Mouse (Mus musculus) inflammation-experienced regulatory T-cells, adult 6 months (primary cell): Measurements from ENCODE around the gene Wdr72. TPM values are rescaled to one million over a fixed set of nuclear protein-coding genes. Genes with fewer than 3 reads are reported as not detected.

Source experiments
- ATAC-seq: one replicate; pipeline ENCODE4 v1.8.0; 2017
- polyA plus RNA-seq, 3 experiments: library from polyadenylated mRNA; unstranded; fragments of 100-300 nt; shearing (Covaris generic); gene quantifications; one replicate each; pipeline ENCODE4 v1.2.1; 2017

The Wdr72 gene
- polyA plus RNA-seq: not detected

- ATAC-seq: no peak
These were observed at the start of gene Wdr72 for GRCm38 (mm10) chr9:74109761-74110460. TSS of gene Wdr72 (plus strand) at chr9:74110356.

DNA sequence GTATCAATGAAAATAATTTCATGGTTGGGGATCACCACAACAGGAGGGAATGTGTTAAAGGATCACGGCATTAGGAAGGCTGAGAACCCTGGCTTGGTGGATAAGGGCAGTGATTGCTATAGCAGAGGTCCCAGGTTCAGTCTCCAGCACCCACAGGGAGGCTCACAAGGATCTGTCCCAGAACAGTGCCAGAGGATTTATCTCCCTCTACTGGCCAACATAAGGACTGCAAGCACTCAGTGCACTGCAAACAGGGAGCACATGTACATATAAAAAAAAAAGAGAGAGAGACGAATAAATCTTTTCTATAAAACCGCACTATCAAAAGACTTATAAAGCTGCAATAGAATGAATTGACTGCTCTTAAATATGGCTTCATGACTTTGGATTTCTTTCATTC, 43.9 kb upstream of the Wdr72 start:
- no peak for ATAC-seq

GRCm38 (mm10) chr9:74066766-74067165, 43.4 kb upstream of the Wdr72 start:
- no peak for ATAC-seq

DNA sequence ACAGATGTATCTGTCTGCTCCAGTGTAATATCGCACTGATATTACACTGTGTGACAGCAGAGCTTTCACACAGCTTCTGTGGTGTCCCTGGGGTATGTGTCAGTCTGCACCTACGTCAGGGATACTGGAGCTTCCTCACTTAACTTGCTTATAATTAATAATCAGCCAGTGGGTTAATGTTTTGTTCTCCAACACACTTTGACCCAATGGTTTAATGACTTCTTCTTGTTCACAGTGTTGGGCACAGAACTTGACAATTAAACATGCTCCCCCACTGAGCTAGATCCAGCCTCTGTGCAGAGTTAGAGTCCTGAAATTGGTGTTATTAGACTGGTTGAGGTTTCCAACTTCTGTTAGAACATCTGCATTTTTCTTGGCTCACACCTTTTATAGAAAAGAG, 34.2 kb upstream of the Wdr72 start:
- no peak for ATAC-seq

- ATAC-seq: no peak
These were observed 31.7 kb upstream of the Wdr72 start for GRCm38 (mm10) chr9:74078458-74078857.

GRCm38 (mm10) chr9:74080241-74080640, 29.9 kb upstream of the Wdr72 start:
- no peak for ATAC-seq

- ATAC-seq: no peak
These were observed 8.6 kb upstream of the Wdr72 start for GRCm38 (mm10) chr9:74101591-74101990.

DNA sequence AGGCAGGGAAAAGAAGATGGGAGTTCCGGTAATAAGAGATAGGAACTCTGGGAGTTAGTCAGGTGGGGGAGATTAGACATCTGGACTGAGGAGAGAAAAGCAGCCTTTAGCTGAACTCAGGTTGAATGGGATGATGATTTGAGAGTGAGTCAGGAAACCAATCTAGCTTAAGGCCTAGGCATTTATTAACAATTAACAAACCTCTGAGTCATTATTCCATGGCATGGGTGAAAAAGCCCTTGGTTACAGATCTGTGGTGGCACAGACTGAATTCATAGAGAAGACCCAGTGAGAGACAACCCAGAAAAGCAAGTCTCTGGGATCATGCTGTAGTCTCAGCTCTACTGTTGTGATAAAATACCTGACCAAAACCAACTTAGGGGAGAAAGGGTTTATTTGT, 7.5 kb upstream of the Wdr72 start:
- no peak for ATAC-seq

DNA sequence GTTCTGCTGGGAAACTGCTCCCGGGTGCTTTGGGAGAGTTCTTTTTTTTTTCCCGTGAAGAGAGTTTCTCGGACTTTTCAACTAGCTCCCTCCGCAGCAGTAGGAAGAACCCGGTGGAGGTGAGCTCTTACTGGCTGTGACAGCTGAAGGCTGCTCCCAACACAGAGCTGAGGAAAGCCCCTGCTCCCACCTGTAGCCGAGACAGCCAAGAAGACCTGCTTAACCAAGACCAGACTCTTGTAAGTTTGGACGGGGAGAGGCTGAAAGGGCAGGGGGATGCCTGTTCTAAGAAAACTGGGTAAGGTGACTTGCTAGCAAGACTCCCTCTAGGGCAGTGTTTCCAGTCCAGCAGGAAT, 283 bp downstream of the Wdr72 start:
- ATAC-seq: no peak

DNA sequence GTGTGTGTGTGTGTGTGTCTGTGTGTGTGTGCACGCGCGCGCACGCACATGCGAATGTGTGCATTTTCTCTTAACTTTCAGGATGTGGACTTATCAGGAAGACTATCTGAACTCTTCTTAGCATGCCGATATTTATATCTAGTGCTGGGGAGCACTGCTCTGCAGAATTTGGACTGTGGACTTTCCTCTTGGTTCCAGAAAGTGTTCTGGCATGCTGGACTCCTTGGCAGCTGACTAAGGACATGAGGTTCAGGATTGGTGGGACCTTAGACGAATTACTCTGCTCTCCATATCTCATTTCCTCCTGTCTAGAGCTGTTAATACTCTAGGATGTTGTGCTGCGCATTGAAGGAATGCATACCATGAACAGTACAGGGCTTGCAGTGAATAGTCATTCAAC, 2.4 kb downstream of the Wdr72 start:
- no peak for ATAC-seq

DNA sequence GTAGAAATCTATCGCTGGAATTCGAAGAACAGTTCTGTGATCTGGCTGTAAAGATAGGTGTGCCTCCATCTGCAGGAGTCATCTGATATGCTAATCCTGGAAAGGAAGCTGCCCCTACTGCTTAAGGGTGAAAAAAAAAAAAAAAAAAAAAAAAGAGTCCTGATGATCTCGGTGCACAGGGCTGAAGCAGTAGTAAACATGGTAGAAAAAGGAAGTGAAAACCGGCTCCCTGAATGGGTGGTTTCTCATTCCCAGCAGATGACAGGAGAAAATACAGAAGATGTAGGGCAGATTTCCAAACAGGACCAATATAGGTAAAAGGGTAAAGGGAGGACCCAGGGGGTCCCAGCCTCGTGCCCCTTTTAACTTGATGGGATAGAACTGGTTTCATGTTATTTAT, 16.1 kb downstream of the Wdr72 start:
- ATAC-seq: no peak

- no peak for ATAC-seq
These were observed 23.9 kb downstream of the Wdr72 start for GRCm38 (mm10) chr9:74134010-74134409.

- no peak for ATAC-seq
These were observed 31.7 kb downstream of the Wdr72 start for GRCm38 (mm10) chr9:74141864-74142263.

DNA sequence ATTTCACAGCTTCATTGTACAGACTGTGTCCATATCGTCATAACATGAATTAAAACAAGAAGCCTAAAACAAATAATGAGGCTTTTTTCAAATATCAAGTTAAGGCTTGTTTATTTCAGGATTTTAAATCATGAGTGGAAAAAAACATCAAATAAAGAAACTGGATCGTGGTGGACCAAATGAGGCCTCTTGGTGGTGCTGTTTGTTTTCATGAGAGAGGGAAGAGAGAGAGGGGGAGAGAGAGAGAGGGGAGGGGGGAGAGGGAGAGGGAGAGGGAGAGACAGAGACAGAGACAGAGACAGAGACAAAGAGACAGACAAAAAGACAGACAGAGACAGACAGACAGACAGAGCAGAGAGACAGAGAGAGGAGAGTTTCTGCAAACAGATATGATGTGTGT, 32.5 kb downstream of the Wdr72 start:
- no peak for ATAC-seq

- ATAC-seq: no peak
These were observed 35.0 kb downstream of the Wdr72 start for GRCm38 (mm10) chr9:74145203-74145602.

GRCm38 (mm10) chr9:74148306-74148705, 38.1 kb downstream of the Wdr72 start:
- no peak for ATAC-seq

- no peak for ATAC-seq
These were observed 50.3 kb downstream of the Wdr72 start for GRCm38 (mm10) chr9:74160361-74160933.

DNA sequence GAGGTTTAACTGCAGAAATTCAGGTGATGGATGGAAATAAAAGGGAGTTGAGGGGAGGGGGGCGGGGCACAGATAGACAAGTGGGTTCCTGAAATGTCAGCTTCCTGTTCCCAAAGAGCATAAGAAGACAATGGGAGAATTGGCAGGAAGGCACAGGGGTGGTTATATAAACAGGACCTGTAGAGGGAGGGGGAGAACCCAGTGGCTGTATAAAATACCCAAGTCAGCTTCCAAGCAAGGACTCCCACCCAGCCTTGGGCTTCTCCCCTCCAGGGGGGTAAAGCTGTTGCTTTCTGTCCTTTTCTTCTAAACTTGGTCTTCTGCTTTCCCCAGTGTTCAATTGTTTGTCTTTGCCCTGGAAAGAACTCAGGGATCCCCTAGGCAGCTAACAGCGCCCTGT, 55.5 kb downstream of the Wdr72 start:
- ATAC-seq: no peak

- no peak for ATAC-seq
These were observed 59.7 kb downstream of the Wdr72 start for GRCm38 (mm10) chr9:74169904-74170303.

GRCm38 (mm10) chr9:74186748-74187400, 76.7 kb downstream of the Wdr72 start:
- ATAC-seq: no peak

DNA sequence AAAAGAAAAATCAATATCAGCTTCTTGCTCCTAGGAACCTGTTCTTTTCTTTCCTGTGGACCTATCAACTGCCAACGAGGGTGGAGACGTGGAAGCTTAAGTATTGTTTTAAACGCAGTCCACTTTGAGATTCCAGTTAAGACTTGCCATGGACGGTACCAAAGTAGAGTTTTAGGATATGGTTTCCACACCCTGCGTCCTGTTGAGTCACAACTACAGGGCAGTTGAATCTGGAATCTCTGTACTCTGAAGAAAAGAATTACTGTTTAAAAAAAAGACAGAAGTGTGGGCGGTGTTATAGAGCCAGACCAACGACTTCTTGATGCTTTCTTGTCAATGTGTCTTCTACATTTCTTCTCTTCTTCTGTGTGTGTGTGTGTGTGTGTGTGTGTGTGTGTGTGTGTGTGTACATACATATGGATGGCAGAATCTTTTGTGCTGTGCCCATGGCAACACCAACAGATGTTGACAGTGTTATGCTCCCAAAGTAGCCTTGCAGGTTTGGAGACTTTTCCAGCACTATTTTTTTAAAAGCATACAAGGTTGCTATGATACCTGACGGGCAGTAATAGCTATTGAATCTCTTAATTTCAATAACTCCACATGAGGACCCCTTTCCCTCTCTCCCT, 77.4 kb downstream of the Wdr72 start:
- ATAC-seq: no peak

GRCm38 (mm10) chr9:74194898-74195297, 84.7 kb downstream of the Wdr72 start:
- ATAC-seq: no peak

GRCm38 (mm10) chr9:74228272-74228671, 118.1 kb downstream of the Wdr72 start:
- no peak for ATAC-seq

DNA sequence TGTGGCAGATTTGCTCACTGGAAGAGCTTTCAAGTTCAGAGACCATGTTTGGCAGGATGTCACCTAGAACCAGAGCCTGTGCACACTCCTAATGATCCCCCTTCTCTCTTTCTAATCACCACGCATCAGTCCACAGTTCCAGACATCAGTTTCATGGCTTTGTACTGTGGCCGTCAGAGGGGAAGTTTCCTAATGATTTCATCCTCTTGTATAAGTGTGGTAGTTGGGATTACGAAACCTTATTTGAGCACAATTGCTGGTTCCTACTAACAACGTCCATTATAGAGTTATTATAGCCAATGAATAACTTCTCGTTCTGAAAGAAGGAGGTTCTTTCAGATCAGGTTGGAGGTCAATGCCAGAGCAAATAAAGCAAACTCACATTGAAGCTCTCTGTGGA, 131.1 kb downstream of the Wdr72 start:
- no peak for ATAC-seq
